Mouse (Mus musculus): ENCODE results near the gene Gm17304.

Gene Gm17304

GRCm38 (mm10) chr5:106608798-106609197 lies at the start of gene Gm17304:
Gm17304 (plus strand) TSS chr5:106609098.
- no peak for DNase-seq (ENCODE audit: low spot score in 2 of 2)

DNA sequence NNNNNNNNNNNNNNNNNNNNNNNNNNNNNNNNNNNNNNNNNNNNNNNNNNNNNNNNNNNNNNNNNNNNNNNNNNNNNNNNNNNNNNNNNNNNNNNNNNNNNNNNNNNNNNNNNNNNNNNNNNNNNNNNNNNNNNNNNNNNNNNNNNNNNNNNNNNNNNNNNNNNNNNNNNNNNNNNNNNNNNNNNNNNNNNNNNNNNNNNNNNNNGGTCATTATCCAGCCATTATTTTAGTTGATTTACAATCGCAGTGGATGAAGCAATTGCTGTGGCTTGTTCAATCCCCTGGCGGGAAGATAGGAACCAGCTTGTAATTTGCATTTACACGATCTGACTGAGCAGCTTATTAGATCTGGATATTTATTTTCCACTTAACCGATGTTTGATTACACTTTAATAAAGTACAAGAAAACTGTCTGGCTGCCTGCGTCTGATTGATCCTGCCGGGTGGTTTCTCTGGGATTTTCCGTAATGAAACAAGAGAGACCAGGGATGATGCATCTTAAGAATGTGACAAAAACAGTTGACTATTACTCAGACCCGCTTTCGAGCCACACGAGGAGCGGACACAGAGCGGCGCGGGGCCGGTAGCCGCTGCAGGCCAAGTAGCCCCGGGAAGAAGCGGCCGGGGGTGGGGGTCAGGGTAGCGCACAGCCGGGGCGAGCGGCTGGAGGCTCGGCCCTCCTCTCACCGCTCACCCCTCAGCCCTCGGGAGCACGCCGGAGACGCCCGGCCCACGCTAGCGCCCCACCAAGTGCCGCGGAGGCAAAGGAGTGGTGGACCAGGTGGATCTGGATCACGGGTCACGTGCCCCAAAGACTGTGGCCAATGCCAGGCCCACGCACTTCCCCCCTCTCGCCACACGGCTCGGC lies 48.0 kb upstream of the Gm17304 start:
- no peak for DNase-seq (ENCODE audit: low spot score in 2 of 2)

GRCm38 (mm10) chr5:106561499-106561822 lies 47.4 kb upstream of the Gm17304 start:
- DNase-seq (ENCODE audit: low spot score in 2 of 2) = no peak

DNA sequence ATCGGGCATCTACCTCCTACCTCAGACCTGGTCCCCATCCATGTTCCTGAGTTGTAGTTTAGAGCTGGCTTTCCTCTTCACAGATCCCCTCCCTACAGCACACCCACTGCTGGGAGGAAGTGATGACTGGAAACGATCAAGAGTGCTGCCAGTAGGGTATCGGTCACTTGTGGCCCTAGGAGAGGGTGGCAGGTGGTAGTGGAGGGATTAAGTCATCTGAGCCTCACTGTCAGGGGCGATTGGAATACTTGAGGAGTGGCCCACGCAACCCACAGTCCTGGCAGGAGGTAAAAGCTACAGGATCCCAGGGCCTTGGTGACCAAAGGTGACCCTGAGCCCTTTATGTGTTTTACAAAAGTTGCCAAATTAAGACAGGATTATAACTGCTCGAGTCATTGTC lies 42.9 kb upstream of the Gm17304 start:
- DNase-seq (ENCODE audit: low spot score in 2 of 2) = no peak

- DNase-seq (ENCODE audit: low spot score in 2 of 2) = no peak
Observed at GRCm38 (mm10) chr5:106573742-106574559, 34.9 kb upstream of the Gm17304 start.

DNA sequence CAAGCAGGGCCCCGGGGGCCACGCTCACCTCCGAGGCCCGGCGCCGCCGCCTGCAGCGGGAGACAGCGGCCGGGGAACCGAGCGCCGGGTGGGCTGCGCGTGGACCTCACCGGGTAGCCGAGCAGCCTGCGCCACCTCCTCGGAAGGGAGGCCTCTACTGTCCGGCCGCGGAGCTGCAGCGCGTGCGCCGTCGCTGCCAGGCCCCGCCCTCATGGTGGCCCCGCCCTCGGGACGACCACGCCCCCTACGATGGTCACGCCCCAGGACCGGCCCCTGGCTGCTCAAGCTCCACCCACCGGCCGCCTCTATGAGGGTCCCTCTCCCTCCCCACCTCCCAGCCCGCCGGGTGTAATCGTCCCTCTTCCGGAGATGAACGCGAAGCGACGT lies 34.3 kb upstream of the Gm17304 start:
- DNase-seq (ENCODE audit: low spot score in 2 of 2) = peak; percentile 55 to 75

GRCm38 (mm10) chr5:106575098-106575497 lies 33.8 kb upstream of the Gm17304 start:
- no peak for DNase-seq (ENCODE audit: low spot score in 2 of 2)

- DNase-seq (ENCODE audit: low spot score in 2 of 2) = no peak
Observed at GRCm38 (mm10) chr5:106577237-106577888, 31.5 kb upstream of the Gm17304 start.

GRCm38 (mm10) chr5:106580943-106581342 lies 28.0 kb upstream of the Gm17304 start:
- DNase-seq (ENCODE audit: low spot score in 2 of 2) = no peak

DNA sequence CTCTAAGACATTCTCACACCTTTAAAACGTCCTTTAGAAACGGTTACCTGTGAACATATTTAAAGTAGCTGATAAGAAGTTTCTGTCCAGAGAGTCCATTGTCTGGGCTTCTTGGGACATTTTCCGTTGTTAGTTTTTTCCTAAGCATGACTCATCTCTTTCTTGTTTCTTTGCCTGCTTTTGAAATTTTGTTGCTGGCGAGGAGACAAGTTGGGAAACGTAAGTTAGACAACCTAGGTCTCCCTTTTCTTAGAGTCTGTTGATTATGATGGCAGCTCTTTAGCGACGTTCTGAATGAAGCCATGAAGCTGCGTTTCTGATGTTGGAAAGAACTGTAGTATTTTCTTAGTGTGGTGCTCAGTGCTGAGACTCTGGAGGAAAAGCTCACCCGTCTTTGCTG lies 19.9 kb upstream of the Gm17304 start:
- DNase-seq (ENCODE audit: low spot score in 2 of 2) = no peak

GRCm38 (mm10) chr5:106589670-106590069 lies 19.2 kb upstream of the Gm17304 start:
- no peak for DNase-seq (ENCODE audit: low spot score in 2 of 2)

DNA sequence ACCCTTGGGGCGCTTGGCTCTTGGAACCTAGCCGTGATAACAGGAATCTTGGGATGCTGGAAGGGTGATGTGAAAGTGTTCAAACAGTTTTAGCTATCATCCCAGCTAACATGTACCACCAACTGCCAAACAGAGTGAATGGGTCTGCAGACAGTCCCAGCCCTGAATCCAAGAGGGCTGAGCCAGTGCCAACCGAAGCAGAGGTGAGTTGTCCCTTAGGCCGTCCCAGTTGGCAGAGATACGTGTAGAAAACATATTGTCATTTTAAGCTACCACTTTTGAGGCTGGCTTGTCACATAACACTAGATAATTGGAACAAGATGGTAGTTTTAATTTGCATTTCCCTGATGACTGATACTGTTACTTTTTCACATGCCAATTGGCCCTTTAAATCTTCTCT lies 18.2 kb upstream of the Gm17304 start:
- no peak for DNase-seq (ENCODE audit: low spot score in 2 of 2)

GRCm38 (mm10) chr5:106594388-106594787 lies 14.5 kb upstream of the Gm17304 start:
- DNase-seq (ENCODE audit: low spot score in 2 of 2) = no peak

GRCm38 (mm10) chr5:106597472-106597871 lies 11.4 kb upstream of the Gm17304 start:
- no peak for DNase-seq (ENCODE audit: low spot score in 2 of 2)

GRCm38 (mm10) chr5:106599482-106599881 lies 9.4 kb upstream of the Gm17304 start:
- no peak for DNase-seq (ENCODE audit: low spot score in 2 of 2)

DNA sequence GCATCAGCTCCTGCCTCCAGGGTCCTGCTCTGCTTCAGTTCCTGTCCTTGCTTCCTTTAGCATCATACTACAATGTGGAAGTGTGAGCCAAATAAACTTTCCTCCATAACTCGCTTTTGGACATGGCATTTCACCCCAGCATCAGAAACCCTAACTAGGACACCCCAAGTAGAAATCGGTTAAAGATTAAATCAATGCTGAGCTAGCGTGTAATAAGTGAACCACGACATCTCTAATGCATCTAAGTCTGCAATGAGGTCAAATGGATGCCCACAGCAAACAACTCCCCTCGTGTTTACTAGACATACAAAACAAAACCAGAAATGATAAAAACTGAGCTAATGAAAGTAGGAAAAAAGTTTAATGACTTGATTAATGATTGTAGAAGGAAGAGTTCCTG lies 4.5 kb upstream of the Gm17304 start:
- DNase-seq (ENCODE audit: low spot score in 2 of 2) = no peak

DNA sequence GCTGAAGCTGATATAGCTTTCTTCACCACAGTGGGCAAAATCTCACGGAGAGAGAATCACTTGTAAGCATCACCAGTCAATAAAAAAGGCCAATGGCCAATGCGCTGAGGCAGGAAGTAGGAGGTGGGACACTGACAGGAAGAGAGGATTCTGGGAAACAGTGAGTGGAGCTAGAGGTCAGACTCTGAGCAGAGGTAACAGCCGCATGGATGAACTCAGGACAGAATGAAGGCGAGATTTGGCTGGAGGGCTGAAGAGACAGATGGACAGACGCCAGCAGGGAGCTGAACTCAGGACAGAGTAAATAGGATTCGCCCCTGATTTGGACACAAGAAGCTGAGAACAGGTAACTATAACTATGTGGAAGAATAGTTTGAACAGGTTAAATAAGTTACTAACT lies 3.8 kb upstream of the Gm17304 start:
- no peak for DNase-seq (ENCODE audit: low spot score in 2 of 2)

- no peak for DNase-seq (ENCODE audit: low spot score in 2 of 2)
Observed at GRCm38 (mm10) chr5:106607081-106607480, 1.8 kb upstream of the Gm17304 start.

GRCm38 (mm10) chr5:106612151-106612550 lies 3.3 kb downstream of the Gm17304 start:
- DNase-seq (ENCODE audit: low spot score in 2 of 2) = no peak

- DNase-seq (ENCODE audit: low spot score in 2 of 2) = no peak
Observed at GRCm38 (mm10) chr5:106614570-106614969, 5.7 kb downstream of the Gm17304 start.

GRCm38 (mm10) chr5:106615006-106615405 lies 6.1 kb downstream of the Gm17304 start:
- DNase-seq (ENCODE audit: low spot score in 2 of 2) = no peak

GRCm38 (mm10) chr5:106620446-106620845 lies 11.5 kb downstream of the Gm17304 start:
- no peak for DNase-seq (ENCODE audit: low spot score in 2 of 2)

DNA sequence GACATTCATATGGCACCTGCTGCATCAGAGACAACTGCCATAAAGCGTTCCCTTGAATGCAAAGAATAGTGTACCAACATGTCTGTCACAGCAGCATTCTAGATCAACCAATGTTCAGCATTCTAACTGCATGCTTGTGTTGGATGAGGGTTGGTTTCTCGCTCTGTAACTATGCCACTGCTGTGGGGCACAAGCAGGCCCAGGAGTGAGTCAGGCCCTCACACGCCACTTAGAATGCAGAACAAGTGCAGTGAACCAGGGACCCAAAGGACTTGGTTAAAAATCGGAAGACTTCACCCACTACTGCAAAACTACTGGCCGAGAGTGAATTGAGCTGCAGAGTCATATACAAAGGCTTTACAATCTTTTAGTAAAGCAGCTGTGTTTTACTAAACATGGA lies 13.3 kb downstream of the Gm17304 start:
- DNase-seq (ENCODE audit: low spot score in 2 of 2) = no peak

All from frontal cortex, postnatal 14 days (tissue).